Mouse (Mus musculus) embryo, embryonic 11.5 days (tissue): ENCODE measurements at regions not wholly inside any gene's neighbourhood (a gene's known extent, or its start where the extent isn't known, plus 50 kb on each side); places are given as distances from the start of the nearest gene placed in this dataset.

ENCODE experiments used
- DNase-seq: peaks from one replicate; pipeline ENCODE4 v3.0.0-alpha.2; 2012; ENCODE audit warnings: low read depth, low spot score

DNA sequence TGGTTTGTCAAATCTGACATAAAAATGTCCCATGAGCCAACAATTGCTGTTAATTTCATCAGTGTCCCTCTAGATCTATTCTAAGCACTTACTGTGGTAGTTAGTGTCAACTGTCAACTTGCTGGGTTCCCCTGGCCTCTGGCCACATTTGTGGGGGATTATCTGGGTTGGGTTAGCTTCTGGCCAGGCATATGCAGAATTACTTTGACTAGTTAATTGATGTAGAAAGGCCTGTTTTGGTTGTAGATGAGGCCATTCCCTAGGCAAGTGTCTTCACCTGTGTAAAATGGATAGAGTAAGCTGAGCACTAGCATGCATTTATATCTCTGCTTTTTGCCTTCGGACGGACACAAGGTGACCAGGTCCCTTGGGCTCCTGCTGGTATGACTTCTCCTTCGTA is 283.9 kb downstream of the 1810013L24Rik start:
- DNase-seq: no peak

DNA sequence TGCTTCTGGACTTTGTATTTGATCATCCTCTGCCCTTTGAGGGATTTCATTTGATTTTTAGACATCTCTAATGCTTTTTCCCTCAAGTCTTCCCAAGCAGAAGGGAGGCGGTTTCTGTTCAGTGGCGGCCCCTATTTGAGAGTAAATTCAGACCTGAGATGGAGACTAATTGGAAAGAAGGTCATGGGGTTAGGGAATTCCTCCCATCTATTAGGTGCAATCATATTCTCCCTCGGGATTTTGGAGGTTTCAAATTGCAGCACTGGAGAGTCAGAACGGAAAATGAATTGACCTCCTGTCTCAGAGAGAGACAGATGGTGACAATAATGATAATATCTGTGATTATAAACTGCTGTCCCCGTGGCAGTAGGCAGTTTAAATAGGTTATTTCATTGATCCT is 285.6 kb downstream of the 1810013L24Rik start:
- peak; percentile 30 for DNase-seq

DNA sequence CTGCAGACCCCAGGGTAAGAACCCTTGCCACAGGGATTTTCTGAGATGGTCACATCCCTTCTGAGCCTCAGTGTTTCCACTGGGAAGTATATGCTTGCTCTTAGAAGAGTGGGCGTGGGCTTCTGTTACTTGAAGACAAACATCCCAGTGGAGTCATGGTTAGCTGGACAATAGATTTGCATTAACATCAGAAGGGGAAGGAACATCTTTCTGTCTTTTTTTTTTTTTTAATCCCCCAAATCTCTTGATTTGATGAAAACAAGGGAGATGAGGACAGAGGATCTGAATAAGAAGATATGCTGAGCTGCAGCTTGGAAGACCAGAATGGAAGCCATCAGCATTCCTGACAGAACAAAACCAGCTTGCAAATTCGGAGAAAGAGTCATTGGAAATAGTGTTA is 291.7 kb downstream of the 1810013L24Rik start:
- DNase-seq: no peak

DNA sequence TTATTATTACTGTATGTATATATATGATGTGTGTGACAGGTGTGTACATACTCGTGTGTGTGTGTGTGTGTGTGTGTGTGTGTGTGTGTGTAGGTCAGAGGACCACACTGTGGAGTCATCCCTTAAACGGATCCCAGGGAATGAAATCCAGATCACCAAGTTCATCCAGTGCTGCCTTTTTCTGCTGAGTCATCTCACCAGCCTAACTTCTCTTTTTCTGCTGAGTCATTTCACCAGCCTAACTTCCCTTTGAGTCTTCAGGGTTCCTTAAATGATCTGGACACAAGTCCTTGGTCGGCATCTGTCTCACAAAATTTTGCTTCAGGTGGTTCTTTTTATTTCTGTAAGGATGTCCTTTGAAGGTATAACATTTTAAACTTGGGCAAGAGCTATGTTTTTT is 302.2 kb downstream of the 1810013L24Rik start:
- no peak for DNase-seq

DNA sequence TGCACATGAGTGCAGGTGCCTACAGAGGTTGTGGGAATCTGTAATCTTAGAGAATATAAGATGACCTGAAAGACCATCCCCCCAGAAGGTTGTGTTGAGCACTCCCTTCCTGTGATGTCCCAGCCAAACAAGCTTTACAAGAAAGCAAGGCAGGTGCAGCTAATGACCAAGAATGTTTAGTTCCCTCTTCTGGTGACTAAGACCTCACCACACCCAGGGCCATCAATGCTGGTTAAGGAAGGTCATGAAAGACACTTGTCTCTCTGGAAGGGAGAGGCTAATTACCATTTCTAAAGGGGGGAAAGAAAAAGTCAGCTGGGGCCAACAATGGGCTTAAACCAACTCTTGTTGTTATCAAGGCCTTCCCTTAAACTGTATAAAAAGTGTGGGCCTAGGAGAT is 302.9 kb downstream of the 1810013L24Rik start:
- no peak for DNase-seq

DNA sequence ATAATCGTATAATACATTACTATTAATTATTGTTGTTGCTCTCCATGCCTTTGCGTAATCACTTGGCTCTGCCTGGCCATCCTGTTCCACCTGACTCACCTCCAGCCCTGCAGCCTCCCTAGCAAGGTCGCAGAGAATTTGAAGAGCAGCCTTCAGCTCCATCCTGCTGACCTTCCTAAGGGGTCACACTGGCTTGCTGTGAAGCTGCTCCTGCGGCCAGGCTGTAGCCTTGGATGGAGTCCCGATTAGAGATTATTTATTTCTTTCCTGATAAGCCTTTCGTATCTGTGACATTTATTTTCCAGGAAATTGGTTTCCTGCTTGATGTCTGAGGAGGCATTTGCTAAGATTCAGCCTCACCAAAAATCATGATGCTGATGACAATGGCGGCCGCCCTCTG is 305.5 kb downstream of the 1810013L24Rik start:
- DNase-seq: no peak

DNA sequence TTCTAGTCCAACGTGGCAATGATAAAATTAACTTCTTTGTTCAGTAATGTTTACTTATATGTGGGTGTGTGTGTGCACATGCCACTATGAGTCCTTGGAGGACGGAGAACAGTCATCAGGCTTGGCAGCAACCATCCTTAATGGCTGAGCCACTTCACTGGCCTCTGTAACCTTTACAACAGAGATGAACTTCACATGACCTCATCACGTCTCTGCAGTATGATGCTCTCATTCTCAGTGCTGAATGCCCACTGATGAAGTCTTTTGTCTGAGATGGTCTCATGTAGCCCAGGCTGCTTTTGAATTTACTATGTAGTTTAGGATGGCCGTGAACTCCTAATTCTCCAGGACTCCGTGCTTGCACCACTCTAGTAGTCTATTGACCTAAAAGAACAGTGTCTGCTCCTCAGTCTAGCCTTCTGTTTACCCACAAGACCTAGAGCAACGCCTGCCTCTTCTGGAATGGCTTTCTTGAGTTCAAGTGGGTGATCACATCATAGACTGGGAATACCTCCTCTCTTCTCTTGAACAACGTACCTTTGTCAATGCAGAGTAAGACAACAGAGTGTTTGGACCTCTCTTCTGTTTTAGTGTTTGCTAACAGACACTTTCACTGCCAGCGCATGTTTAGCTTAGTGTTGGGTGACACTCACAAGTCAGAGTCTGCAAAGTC is 308.8 kb downstream of the 1810013L24Rik start:
- DNase-seq: no peak

DNA sequence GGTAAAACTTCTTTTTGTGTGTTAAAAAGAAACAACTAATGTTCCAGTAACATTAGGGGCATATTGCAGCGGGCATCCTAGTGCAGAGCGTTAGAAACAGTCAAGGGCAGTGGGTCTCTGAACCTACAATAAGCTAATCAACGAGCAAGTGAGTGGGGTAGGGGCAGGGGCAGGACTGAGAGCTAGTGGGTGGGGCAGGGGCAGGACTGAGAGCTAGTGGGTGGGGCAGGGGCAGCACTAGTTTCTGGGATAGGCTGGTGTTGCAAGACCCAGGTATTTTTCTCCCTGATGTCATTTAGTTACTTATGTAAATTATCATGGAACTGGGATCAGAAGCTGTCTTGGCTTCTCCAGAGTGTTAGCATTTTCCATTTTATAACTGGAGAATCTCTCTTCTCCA is 309.5 kb downstream of the 1810013L24Rik start:
- no peak for DNase-seq

DNA sequence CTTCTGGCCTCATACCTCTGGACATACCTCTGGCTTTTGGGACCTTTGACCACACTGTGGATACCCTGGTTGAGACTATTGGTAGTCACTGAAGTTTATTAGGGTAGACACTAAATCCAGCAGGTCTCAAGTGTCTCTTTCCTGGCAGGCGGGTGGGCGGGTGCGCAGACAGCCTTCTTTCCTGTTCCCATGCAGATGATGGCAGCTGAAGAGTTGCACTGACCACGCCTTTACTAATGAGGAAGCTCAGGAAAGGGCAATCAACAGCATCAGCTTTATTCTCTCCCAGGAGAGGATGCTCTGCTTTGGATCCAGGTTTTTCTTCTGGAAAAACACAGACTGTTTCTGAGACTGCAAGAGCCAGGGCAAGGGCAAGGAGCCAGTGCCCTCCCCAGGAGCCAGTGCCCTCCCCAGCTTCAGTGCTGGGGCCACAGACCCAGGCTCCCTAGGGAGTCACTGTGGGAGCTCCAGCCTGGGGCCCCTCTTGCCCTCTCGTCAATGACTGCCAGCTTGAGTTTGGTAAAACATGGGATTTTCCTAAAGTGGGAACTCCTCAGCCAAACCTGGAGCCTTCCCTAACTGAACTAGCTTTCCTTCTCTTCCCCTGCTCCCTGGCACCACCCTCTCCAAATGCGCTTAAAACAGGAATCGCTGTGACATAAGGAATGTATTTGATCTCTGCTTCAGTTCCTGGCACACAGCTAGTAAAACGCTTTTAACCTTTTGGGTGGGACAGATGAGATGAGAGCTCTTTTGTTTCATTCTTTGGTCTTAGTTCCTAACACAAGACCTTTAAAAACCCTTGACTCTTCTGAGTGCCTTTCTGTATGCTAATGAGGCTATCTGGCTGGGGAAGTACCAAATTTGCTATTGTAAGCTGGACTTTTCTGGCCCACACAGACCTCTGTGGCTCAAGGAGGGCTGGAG is 319.6 kb downstream of the 1810013L24Rik start:
- no peak for DNase-seq

DNA sequence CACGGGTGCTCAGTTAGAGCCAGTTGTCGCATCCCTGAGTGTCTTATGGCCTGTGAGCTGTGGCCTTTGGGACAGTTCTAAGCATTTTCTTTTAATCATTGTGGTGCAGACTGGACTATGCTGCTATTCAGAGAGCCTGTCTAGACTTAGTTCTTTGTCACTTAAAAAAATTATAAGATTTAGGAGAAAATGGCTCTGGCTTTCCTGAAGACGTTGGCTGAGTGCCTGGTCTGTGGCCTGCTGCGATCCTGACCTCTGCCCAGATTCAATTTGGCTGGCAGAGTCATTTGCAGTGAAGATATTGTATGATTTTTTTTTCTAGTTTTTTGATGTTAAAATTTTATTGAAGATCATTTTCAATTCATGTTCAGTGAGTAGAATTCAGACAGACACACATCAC is 322.0 kb downstream of the 1810013L24Rik start:
- no peak for DNase-seq

DNA sequence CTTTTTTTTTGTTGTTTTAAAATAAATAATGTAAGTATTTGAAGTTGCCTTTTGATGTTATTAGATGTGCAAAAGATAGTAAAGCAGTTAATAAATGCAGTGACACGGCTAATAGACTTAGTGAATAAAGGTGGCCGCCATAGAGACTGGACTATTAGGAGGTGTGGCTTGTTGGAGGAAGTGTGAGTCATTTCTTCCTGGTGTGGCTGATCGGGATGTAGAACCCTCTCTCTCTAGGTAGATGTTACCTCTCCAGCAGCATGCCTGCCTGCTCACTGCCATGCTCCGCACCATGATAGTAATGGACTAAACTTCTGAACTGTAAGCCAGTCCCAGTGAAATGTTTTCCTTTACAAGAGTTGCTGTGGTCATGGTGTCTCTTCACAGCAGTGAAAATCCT is 323.6 kb downstream of the 1810013L24Rik start:
- no peak for DNase-seq

DNA sequence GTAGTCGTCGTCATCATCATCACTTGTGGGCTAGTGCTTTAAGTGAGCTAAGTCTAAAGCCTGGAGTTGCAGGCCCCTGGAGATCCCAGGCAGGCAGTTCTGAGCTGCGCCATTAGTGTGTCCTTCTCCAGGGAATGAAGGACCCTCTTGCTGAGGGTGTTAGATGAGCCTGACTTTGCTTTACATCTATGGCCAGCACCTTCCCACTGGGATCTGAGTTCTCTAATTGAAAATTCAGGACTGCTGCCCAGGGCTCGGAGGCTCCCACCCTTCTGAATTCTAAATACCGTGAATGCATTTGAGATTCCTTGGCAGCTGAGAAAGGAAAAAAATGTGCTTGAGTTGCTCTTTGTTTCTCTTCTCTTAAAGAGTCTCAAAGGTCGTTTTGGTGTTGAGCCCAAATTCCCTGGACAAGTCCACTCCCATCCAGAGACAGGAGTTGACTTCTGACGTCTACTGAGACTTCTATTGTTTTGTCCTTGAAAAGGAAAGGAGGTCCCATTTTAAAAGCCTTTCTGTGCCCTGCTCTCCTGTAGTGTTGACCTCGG is 335.9 kb downstream of the 1810013L24Rik start:
- DNase-seq: no peak

DNA sequence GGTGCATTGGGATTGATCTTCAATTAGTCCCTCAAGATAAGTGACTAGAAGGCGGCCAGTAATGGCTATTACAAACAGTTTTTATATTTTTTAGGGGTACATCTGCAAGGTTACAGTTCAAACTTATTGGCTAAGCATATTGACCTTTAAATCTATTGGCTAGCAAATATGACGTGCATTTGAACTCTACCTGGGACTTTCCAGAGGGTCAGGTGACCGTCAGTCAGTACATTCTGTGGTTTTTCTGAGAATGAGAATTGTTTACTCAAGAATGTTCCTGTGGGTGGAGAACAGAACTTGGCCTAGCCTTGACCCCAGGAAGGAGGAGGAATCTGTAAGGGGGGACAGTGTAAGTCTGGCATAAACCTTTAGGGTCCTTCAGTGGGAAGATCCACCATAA is 346.5 kb downstream of the 1810013L24Rik start:
- DNase-seq: no peak

DNA sequence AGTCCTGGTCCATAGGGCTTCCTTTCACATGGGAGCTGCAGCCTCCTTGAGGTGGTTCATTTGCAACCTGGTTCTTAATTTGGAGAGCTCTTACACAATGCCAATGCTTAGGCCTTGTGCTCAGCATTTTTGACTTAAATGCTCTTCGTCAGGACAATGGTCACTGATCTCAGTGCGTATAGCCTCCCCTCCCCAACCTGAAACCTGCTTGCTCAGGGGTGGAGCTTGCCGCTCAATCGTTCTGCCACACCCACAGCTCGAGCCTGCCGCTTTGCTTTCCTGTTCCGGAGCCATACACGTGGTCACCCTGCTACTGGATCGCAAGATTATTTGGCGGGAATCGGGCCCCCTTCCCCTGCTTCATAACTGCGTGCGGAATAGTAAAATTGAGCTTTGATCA is 365.9 kb downstream of the 1810013L24Rik start:
- no peak for DNase-seq

DNA sequence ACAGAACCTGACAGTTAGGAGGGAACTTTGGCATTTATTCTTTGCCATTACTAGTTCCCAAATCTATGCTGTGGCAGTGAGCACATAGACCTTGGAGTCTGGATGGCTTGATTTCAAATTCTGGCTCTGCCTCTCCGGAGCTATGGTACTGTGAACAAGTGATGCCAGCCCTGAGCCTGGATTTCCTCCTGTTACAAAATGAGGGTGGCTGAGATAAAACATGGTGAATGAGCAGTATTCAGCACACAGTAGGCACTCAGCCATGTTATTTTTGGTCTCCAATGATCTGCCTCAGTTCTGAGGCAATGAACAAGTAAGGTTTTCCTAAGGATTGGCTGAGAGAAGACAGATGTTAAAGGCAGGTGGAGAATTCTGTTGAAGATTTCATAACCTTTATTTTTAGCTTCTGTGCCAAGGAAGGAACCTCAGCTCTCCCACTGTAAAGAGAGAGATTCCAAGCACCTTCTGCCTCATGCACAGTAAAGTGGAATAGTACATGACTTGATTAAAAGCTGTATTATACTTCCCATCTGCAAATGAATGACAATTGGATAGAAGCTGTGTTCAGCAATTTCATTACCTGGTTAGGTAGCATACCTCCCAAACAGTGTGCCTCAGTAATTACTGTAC is 369.1 kb downstream of the 1810013L24Rik start:
- DNase-seq: no peak

DNA sequence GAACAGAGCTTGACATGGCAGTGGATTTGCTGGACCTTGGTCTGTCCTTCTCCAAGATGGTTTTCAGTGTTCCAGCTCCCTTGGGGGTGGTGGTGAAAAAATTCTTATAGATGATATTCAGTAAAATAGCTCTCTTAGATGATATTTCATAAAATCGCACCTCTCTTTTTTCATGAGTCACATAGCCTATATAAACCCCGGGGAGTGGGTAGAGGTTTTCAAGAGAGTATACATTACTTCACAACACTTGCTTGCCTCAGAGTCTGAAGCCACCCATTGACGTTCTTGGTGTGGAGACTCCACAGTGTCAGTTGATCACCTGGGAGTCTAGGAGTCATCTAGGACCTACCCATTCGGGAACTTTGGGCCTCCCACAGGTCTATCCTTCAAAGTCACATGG is 378.7 kb downstream of the 1810013L24Rik start:
- DNase-seq: no peak

DNA sequence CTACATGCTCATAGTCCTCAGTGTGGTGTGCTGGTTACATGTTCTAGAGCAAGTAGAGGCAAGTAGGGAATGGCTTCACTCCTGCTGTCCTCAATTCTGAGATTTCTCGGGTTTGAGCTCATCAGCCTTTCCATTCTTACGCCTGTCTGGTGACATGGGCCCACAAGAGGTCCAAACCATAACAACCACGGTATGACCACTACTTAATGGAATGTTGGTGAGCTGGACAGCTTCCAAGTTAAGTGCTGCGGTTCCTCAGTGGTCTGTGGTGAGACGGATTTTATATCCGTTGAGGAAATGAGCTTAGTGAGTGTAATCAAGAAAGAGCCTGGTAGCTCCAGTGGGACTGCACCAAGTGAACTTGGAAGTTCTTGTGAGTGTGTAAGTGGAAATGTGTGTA is 381.6 kb downstream of the 1810013L24Rik start:
- no peak for DNase-seq

DNA sequence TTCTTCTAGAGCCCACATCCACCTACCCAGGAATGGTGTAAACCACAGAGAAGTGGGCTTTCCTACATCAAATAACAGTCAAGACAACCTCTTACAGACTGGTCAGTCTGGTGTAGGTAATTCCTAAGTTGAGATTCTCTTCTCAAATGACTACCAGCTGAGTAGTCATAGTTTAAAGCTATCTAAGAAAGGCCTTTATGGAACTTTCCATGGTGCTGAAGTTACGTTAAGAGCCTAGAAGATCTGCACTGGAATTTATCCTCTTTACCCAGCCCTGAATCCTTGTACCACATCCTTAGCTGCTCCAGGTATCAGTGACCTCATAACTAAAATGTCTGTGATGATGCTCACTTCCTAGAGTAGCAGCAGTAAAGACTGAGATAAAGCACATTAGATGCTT is 385.2 kb downstream of the 1810013L24Rik start:
- DNase-seq: peak; percentile 32

DNA sequence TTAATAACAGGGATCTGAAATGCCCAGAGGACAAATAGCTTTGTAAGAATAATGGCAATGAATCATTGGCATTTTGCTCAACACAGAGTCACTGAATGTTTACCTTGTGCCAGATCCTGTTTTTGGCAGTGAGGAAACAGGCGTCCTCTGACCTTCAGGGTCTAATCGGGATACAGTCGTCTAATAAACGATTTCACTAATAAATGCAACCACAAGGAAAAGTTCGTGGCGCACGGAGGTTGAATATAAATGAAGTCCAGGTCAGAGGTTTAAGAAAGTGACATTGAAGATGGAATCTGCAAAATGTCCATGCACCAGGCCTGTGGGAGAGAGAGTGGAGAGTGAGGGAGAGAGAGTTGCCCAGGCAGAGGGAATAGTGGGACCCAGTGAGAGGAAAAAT is 387.5 kb downstream of the 1810013L24Rik start:
- DNase-seq: no peak

DNA sequence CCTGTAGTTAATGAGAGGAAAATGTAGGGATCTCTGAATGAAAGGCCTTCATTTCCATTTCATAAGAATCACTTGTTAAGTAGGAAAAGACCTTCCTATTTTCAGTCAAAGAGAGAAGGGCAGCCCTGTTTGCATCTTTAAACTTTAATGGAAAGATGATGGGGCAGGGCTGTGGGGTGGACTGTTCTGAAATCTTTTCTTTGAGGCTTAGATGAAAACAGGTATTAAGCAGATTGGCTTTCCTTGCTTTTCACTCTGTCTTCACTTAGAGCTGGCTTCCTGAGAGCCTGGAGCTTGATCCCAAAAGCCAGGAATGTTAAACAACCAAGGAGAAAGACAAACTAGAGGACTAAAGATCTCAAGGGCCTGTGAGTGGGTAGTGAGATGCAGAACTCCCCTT is 400.3 kb downstream of the 1810013L24Rik start:
- DNase-seq: no peak

DNA sequence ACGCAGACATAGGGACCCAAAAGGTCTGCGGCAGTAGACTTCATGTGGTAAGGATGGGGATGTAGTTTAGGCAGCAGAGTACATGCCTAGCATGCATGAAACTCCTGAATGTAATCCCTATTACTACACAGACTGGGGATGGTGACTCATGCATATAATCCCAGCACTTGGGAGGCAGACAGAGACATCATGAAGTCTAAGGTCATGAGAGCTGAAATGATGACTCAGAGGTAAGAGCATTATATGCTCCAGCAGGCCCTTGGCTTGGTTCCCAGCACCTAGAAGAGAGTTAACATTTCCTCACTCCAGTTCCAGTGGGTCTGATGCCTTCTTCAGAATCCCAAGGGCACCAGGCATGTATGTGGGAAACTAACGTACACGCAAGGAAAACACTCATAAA is 412.2 kb downstream of the 1810013L24Rik start:
- DNase-seq: no peak

DNA sequence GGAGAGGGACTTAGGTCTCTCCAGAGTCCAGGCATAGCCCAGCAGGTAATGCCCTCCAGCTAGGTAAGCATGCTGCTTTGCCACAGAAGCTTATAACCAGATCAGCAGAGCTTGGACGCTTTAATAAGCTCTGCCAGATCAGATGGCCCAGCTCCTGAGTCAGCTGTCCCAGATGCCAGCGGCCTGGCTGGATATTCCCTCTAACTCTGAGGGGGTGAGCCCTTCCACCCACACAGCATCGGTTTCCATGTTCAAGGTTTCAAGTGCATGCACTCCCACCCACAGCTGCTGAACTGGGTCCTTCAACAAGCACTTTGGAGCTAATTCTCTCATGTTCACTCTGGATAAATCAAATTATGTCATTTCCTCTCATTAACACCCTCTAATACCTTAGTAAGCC is 417.3 kb downstream of the 1810013L24Rik start:
- no peak for DNase-seq
